Mouse (Mus musculus) liver, embryonic 14.5 days (tissue): ENCODE measurements around the gene Ptprd. TPM values are rescaled to one million over a fixed set of nuclear protein-coding genes. Genes with fewer than 3 reads are reported as not detected.

Source experiments
- ATAC-seq: fragments of 200-750 bp; cut with Nextera tagmentation; 2 replicates; pipeline ENCODE4 v1.8.0; 2017; ENCODE audit warnings: moderate number of reproducible peaks, mild to moderate bottlenecking, moderate library complexity; ENCODE audit not compliant: insufficient read depth
- DNase-seq, 3 experiments: peaks; one replicate each; pipeline ENCODE4 v3.0.0-alpha.2; 2012 to 2013; ENCODE audit warnings: low read depth in 3 of 3, low spot score in 3 of 3
- H3K27ac ChIP-seq: fragments of 300-500 bp; sonication (generic); 2 replicates; pipeline ENCODE4 v1.5.1; 2014; ENCODE audit warnings: moderate library complexity, mild to moderate bottlenecking, control low read depth, inconsistent platforms
- H3K27me3 ChIP-seq: fragments of 300-500 bp; sonication (generic); 2 replicates; pipeline ENCODE4 v1.6.1; 2014; ENCODE audit warnings: mild to moderate bottlenecking, low read length, moderate library complexity; ENCODE audit not compliant: control insufficient read depth, insufficient read depth
- H3K36me3 ChIP-seq: fragments of 300-500 bp; sonication (generic); replicated peaks from 2 replicates; pipeline ENCODE4 v1.6.1; 2014; ENCODE audit warnings: low read depth; ENCODE audit not compliant: control insufficient read depth, insufficient read depth
- H3K4me1 ChIP-seq, 2 experiments: fragments of 200-500 bp in 1 of 2; fragments of 300-500 bp in 1 of 2; sonication (generic) in 1 of 2; replicated peaks; 2 replicates each; pipeline ENCODE4 v1.6.1; 2012 to 2014; ENCODE audit warnings: antibody characterized with exemption in 1 of 2, inconsistent platforms in 1 of 2, low read length in 1 of 2; ENCODE audit not compliant: control insufficient read depth in 2 of 2, insufficient read depth in 2 of 2
- H3K4me2 ChIP-seq: fragments of 300-500 bp; sonication (generic); 2 replicates; pipeline ENCODE4 v1.6.1; 2014; ENCODE audit warnings: low read depth, mild to moderate bottlenecking, control low read depth, moderate library complexity
- H3K4me3 ChIP-seq, 2 experiments: fragments of 200-500 bp in 1 of 2; fragments of 300-500 bp in 1 of 2; sonication (generic) in 1 of 2; 2 replicates each; pipeline ENCODE4 v1.5.1; 2012 to 2014; ENCODE audit warnings: low read depth in 2 of 2, low read length in 2 of 2, mild to moderate bottlenecking in 2 of 2, control low read depth in 1 of 2, inconsistent platforms in 1 of 2, moderate library complexity in 1 of 2; ENCODE audit not compliant: insufficient read depth in 1 of 2
- H3K9ac ChIP-seq: fragments of 300-500 bp; sonication (generic); replicated peaks from 2 replicates; pipeline ENCODE4 v1.6.1; 2014; ENCODE audit warnings: mild to moderate bottlenecking, control low read depth, moderate library complexity
- H3K9me3 ChIP-seq: fragments of 300-500 bp; sonication (generic); 2 replicates; pipeline ENCODE4 v1.6.1; 2016; ENCODE audit warnings: low read length, mixed read lengths; ENCODE audit not compliant: control insufficient read depth
- CTCF ChIP-seq: IDR thresholded peaks from 2 replicates; pipeline ENCODE4 v1.5.1; 2016; ENCODE audit warnings: antibody characterized with exemption, low read depth, control low read depth
- EP300 ChIP-seq: IDR thresholded peaks from 2 replicates; pipeline ENCODE4 v1.6.1; 2016; ENCODE audit warnings: antibody characterized with exemption, low read depth
- WGBS: fragments of 180-500 bp; shearing (Covaris S2); extraction: QIAGEN DNeasy Blood & Tissue Kit; methylation state at CpG from one replicate; pipeline ENCODE4 v1.1.7; 2014; ENCODE audit not compliant: insufficient replicate concordance; 5-methylcytosine and 5-hydroxymethylcytosine counted together
- polyA plus RNA-seq, 2 experiments: library from polyadenylated mRNA; depleted of rRNA in 1 of 2; stranded (reverse) in 1 of 2; unstranded in 1 of 2; fragments of >200 nt; fragmentation: Nextera tagmentation in 1 of 2; extraction: Ambion mirVana in 1 of 2; gene quantifications; 2 replicates each; pipeline versions ENCODE4 v1.2.1 to v1.2.3; 2012 to 2014

Ptprd gene
- polyA plus RNA-seq, 2 experiments: 1.5 to 2.8 TPM

DNA sequence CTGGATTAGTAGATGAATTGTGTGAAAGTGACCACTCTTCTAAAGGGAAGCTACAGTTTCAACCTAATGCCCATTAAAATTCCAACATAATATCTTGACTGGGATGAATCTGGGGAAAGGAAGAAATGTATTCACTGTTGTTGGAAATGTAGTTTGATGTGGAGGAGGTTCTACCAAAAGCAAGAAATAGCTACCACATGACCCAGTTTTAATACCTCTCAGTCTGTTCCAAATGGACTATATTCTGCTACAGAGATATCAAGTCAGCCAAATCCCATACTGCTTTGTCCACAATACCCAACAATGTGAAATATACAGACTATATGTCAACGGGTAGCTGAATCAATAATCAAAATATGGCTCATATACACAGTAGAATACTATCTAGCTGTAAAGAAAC lies 1221.8 kb downstream of the Ptprd start:
- Histone ChIP-seq H3K9ac (no peak overlapping the region), H3K4me3 (no peak overlapping the region), H3K4me1 (no peaks in the 10 kb centered on the region), H3K27me3 (no peaks in the 10 kb centered on the region), H3K27ac (no peak overlapping the region), H3K4me2 (no peak overlapping the region), H3K9me3 (no peaks in the 10 kb centered on the region), H3K36me3 (no peaks in the 10 kb centered on the region)
- 60% methylated on average over 1 of the region's 1 CpGs for WGBS
- DNase-seq (no peak), ATAC-seq (no peak)
- TF ChIP-seq EP300 (no peak), CTCF (no peak)

GRCm38 (mm10) chr4:76977056-76977809 lies 1234.5 kb downstream of the Ptprd start:
- WGBS: 58% methylated on average over 3 of the region's 3 CpGs
- no peak for TF ChIP-seq CTCF
- TF ChIP-seq EP300: no peak

DNA sequence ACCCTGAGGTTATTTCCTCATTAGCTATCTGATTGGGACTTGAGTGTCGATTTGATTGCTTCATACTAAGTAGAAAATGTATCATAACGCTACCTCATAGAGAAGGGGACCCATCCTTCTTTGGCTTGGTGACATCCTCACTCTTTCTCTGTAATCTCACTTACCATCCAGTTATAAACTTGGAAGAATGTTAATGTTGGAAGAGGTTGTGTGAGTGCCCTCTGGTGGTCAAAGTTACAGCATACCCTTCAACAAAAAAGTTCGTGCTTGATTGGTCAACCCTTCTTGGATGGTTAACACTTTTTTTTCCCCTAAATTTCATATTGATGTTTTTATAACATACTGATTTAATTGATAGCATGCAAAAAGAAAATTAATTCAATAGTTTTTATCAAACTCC lies 1263.5 kb downstream of the Ptprd start:
- Histone ChIP-seq H3K4me3 (no peak overlapping the region), H3K9me3 (no peaks in the 10 kb centered on the region), H3K9ac (no peak overlapping the region), H3K4me2 (no peak overlapping the region), H3K27ac (no peak overlapping the region), H3K36me3 (no peaks in the 10 kb centered on the region), H3K27me3 (no peaks in the 10 kb centered on the region), H3K4me1 (no peaks in the 10 kb centered on the region)
- DNase-seq: no peak
- TF ChIP-seq EP300: no peak
- TF ChIP-seq CTCF: peak; percentile 24; the same call in 1 of the 2 replicates
- 44% methylated on average over 3 of the region's 3 CpGs for WGBS
- ATAC-seq: no peak

More at GRCm38 (mm10) chr4:76977056-76977809, 1234.5 kb downstream of the Ptprd start:
- no peaks in the 10 kb centered on the region for H3K27me3 ChIP-seq
- no peak for DNase-seq
- H3K27ac ChIP-seq: no peak overlapping the region
- no peak overlapping the region for H3K4me2 ChIP-seq
- H3K4me3 ChIP-seq: no peak overlapping the region
- H3K4me1 ChIP-seq: no peaks in the 10 kb centered on the region
- H3K36me3 ChIP-seq: no peaks in the 10 kb centered on the region
- no peaks in the 10 kb centered on the region for H3K9me3 ChIP-seq
- no peak for ATAC-seq
- H3K9ac ChIP-seq: no peak overlapping the region

DNA sequence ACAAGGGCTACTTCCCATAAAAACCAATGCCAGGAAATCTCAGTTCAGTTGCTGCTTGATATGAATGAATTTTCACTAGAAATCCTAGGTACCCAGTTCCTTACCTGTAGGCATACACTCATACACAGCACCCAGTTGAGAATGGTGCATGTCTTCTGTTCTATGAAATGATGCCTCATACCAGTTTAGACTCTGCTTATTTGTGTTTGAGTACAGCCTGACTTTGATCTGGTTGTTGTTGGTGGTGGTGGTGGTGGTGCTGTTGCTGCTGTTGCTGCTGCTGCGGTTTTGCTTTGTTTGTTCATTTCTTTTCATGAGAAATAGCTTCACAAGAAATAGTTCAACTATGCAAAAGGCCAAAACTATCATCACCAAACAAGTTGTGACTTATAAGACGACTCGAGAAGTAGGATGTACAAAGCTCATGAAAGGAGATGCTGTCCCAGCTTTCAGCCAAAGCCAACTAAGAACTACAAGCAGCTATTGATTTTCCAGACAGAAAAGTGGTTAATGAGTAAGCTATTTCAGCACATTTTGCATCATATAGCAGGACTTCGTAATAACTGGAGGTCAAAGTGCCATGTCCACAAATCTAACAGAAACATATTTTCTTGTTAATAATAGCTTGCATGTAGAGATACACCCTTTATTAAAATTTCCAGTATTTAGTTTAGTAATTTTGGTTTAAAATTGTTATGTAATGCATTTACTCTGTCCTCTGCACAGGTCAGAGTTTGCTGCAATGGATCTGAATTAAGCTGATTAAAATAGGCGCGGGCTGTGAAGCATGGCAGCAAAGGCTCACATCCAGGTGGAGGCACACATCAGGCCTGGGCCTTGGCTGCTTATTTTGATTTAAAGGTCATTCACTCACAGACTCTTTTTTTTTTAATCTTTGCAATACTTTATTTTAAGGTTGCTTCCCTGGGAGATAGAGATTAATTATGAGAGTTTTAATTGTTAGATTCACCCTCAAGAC lies 1270.1 kb downstream of the Ptprd start:
- ATAC-seq (no peak), DNase-seq (no peak)
- Histone ChIP-seq H3K4me1 (no peaks in the 10 kb centered on the region), H3K9me3 (no peaks in the 10 kb centered on the region), H3K36me3 (no peaks in the 10 kb centered on the region), H3K4me2 (no peak overlapping the region), H3K27me3 (no peaks in the 10 kb centered on the region), H3K27ac (no peak overlapping the region), H3K9ac (no peak overlapping the region), H3K4me3 (no peak overlapping the region)
- WGBS: 58% methylated on average over 6 of the region's 6 CpGs
- no peak for TF ChIP-seq CTCF
- no peak for TF ChIP-seq EP300

DNA sequence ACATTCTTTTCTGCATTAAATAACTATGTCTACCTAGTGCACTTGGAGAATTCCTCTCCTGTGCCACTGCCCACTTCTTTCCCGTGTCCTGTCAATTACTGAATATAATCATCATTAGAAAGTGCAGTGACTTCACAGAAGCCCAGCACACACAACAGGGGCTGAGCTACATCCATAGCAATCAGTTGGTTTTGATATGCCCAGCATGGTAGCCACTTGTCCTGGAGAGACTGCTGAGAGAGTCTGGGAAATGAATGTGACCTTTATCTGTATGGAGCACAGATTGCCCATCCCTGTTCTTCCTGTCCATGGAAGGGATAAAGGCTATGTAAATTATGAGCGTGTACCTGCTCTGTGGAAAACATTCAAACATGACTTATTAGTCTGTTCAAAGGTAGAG lies 1280.2 kb downstream of the Ptprd start:
- Histone ChIP-seq H3K9me3 (no peaks in the 10 kb centered on the region), H3K27me3 (no peaks in the 10 kb centered on the region), H3K9ac (no peak overlapping the region), H3K4me1 (no peaks in the 10 kb centered on the region), H3K4me3 (no peak overlapping the region), H3K36me3 (no peaks in the 10 kb centered on the region), H3K4me2 (no peak overlapping the region), H3K27ac (no peak overlapping the region)
- TF ChIP-seq EP300: no peak
- no peak for TF ChIP-seq CTCF
- 39% methylated on average over 2 of the region's 2 CpGs for WGBS
- DNase-seq: no peak
- ATAC-seq: no peak
